Mouse (Mus musculus): Measurements from ENCODE around the gene Zmiz1. TPM values are rescaled to one million over a fixed set of nuclear protein-coding genes. Genes with fewer than 3 reads are reported as not detected.

Zmiz1 gene
- polyA plus RNA-seq, 1 experiment from 2014 or later = 57.4 TPM

GRCm38 (mm10) chr14:25629866-25630606 is 171.1 kb downstream of the Zmiz1 start:
- H3K4me1 ChIP-seq (ENCODE audit: control insufficient read depth, insufficient read depth, low read length) = no peaks in the 10 kb centered on the region
- no peaks in the 10 kb centered on the region for H3K27me3 ChIP-seq (ENCODE audit: control insufficient read depth, insufficient read depth, low read length)
- no peaks in the 10 kb centered on the region for H3K9me3 ChIP-seq (ENCODE audit: control insufficient read depth, low read length)
- 85% methylated on average over 12 of the region's 12 CpGs for WGBS
- DNase-seq (ENCODE audit: low spot score) (no peak), ATAC-seq (ENCODE audit: insufficient read depth, low FRiP score, low TSS enrichment) (no peak)
- no peak overlapping the region for H3K4me3 ChIP-seq (ENCODE audit: low read depth, low read length)
- H3K4me2 ChIP-seq (ENCODE audit: low read depth) = no peak overlapping the region
- no peak overlapping the region for H3K9ac ChIP-seq (ENCODE audit: low read length)
- H3K27ac ChIP-seq (ENCODE audit: low read depth, low read length) = no peak overlapping the region
- no peaks in the 10 kb centered on the region; the same call in none of the 2 replicates for H3K36me3 ChIP-seq (ENCODE audit: control insufficient read depth, insufficient read depth, low read length)

GRCm38 (mm10) chr14:25630647-25631409 is 171.8 kb downstream of the Zmiz1 start:
- Histone ChIP-seq H3K4me1 (ENCODE audit: control insufficient read depth, insufficient read depth, low read length) (peaks cover 3% of the 10 kb centered on the region; the same call in 1 of the 2 replicates), H3K27ac (ENCODE audit: low read depth, low read length) (no peak overlapping the region), H3K4me3 (ENCODE audit: low read depth, low read length) (no peak overlapping the region), H3K27me3 (ENCODE audit: control insufficient read depth, insufficient read depth, low read length) (no peaks in the 10 kb centered on the region), H3K9ac (ENCODE audit: low read length) (no peak overlapping the region), H3K9me3 (ENCODE audit: control insufficient read depth, low read length) (no peaks in the 10 kb centered on the region), H3K36me3 (ENCODE audit: control insufficient read depth, insufficient read depth, low read length) (peaks cover 1% of the 10 kb centered on the region), H3K4me2 (ENCODE audit: low read depth) (no peak overlapping the region)
- WGBS = 93% methylated on average over 7 of the region's 7 CpGs
- ATAC-seq (ENCODE audit: insufficient read depth, low FRiP score, low TSS enrichment) (no peak), DNase-seq (ENCODE audit: low spot score) (no peak)

- WGBS = 83% methylated on average over 6 of the region's 6 CpGs
- Histone ChIP-seq H3K27ac (ENCODE audit: low read depth, low read length) (no peak overlapping the region), H3K36me3 (ENCODE audit: control insufficient read depth, insufficient read depth, low read length) (peaks cover 4% of the 10 kb centered on the region), H3K4me3 (ENCODE audit: low read depth, low read length) (no peak overlapping the region), H3K4me1 (ENCODE audit: control insufficient read depth, insufficient read depth, low read length) (peaks cover 4% of the 10 kb centered on the region; the same call in 1 of the 2 replicates), H3K27me3 (ENCODE audit: control insufficient read depth, insufficient read depth, low read length) (no peaks in the 10 kb centered on the region), H3K4me2 (ENCODE audit: low read depth) (no peak overlapping the region), H3K9me3 (ENCODE audit: control insufficient read depth, low read length) (no peaks in the 10 kb centered on the region), H3K9ac (ENCODE audit: low read length) (no peak overlapping the region)
- ATAC-seq (ENCODE audit: insufficient read depth, low FRiP score, low TSS enrichment) (no peak), DNase-seq (ENCODE audit: low spot score) (no peak)
Measured at GRCm38 (mm10) chr14:25631481-25631880, 172.5 kb downstream of the Zmiz1 start.

GRCm38 (mm10) chr14:25633539-25634300 is 174.7 kb downstream of the Zmiz1 start:
- ATAC-seq (ENCODE audit: insufficient read depth, low FRiP score, low TSS enrichment) (no peak), DNase-seq (ENCODE audit: low spot score) (no peak)
- Histone ChIP-seq H3K4me2 (ENCODE audit: low read depth) (no peak overlapping the region), H3K4me1 (ENCODE audit: control insufficient read depth, insufficient read depth, low read length) (peaks cover 4% of the 10 kb centered on the region; the same call in 1 of the 2 replicates), H3K27me3 (ENCODE audit: control insufficient read depth, insufficient read depth, low read length) (no peaks in the 10 kb centered on the region), H3K9ac (ENCODE audit: low read length) (no peak overlapping the region), H3K4me3 (ENCODE audit: low read depth, low read length) (no peak overlapping the region), H3K9me3 (ENCODE audit: control insufficient read depth, low read length) (no peaks in the 10 kb centered on the region), H3K36me3 (ENCODE audit: control insufficient read depth, insufficient read depth, low read length) (peaks cover 13% of the 10 kb centered on the region), H3K27ac (ENCODE audit: low read depth, low read length) (no peak overlapping the region)
- WGBS = 86% methylated on average over 14 of the region's 14 CpGs

- WGBS = 81% methylated on average over 9 of the region's 9 CpGs
- no peak overlapping the region for H3K4me2 ChIP-seq (ENCODE audit: low read depth)
- peaks cover 16% of the 10 kb centered on the region for H3K36me3 ChIP-seq (ENCODE audit: control insufficient read depth, insufficient read depth, low read length)
Measured at GRCm38 (mm10) chr14:25634328-25634727, 175.3 kb downstream of the Zmiz1 start.

GRCm38 (mm10) chr14:25635746-25636145 is 176.8 kb downstream of the Zmiz1 start:
- Histone ChIP-seq H3K4me2 (ENCODE audit: low read depth) (no peak overlapping the region), H3K27ac (ENCODE audit: low read depth, low read length) (no peak overlapping the region), H3K9me3 (ENCODE audit: control insufficient read depth, low read length) (no peaks in the 10 kb centered on the region), H3K9ac (ENCODE audit: low read length) (no peak overlapping the region), H3K36me3 (ENCODE audit: control insufficient read depth, insufficient read depth, low read length) (peaks cover 22% of the 10 kb centered on the region), H3K4me3 (ENCODE audit: low read depth, low read length) (no peak overlapping the region), H3K4me1 (ENCODE audit: control insufficient read depth, insufficient read depth, low read length) (peaks cover 4% of the 10 kb centered on the region; the same call in 1 of the 2 replicates), H3K27me3 (ENCODE audit: control insufficient read depth, insufficient read depth, low read length) (no peaks in the 10 kb centered on the region)
- DNase-seq (ENCODE audit: low spot score) (no peak), ATAC-seq (ENCODE audit: insufficient read depth, low FRiP score, low TSS enrichment) (no peak)
- 52% methylated on average over 12 of the region's 12 CpGs for WGBS

More at GRCm38 (mm10) chr14:25634328-25634727, 175.3 kb downstream of the Zmiz1 start:
- H3K27me3 ChIP-seq (ENCODE audit: control insufficient read depth, insufficient read depth, low read length) = no peaks in the 10 kb centered on the region
- no peak for DNase-seq (ENCODE audit: low spot score)
- no peak overlapping the region for H3K27ac ChIP-seq (ENCODE audit: low read depth, low read length)
- no peak for ATAC-seq (ENCODE audit: insufficient read depth, low FRiP score, low TSS enrichment)
- no peaks in the 10 kb centered on the region for H3K9me3 ChIP-seq (ENCODE audit: control insufficient read depth, low read length)
- peaks cover 4% of the 10 kb centered on the region; the same call in 1 of the 2 replicates for H3K4me1 ChIP-seq (ENCODE audit: control insufficient read depth, insufficient read depth, low read length)
- H3K9ac ChIP-seq (ENCODE audit: low read length) = no peak overlapping the region
- H3K4me3 ChIP-seq (ENCODE audit: low read depth, low read length) = no peak overlapping the region

- Histone ChIP-seq H3K9me3 (ENCODE audit: control insufficient read depth, low read length) (no peaks in the 10 kb centered on the region), H3K27me3 (ENCODE audit: control insufficient read depth, insufficient read depth, low read length) (no peaks in the 10 kb centered on the region), H3K4me1 (ENCODE audit: control insufficient read depth, insufficient read depth, low read length) (peaks cover 4% of the 10 kb centered on the region; the same call in 1 of the 2 replicates), H3K9ac (ENCODE audit: low read length) (no peak overlapping the region), H3K36me3 (ENCODE audit: control insufficient read depth, insufficient read depth, low read length) (peaks cover 24% of the 10 kb centered on the region), H3K4me3 (ENCODE audit: low read depth, low read length) (no peak overlapping the region), H3K27ac (ENCODE audit: low read depth, low read length) (no peak overlapping the region), H3K4me2 (ENCODE audit: low read depth) (no peak overlapping the region)
- 30% methylated on average over 7 of the region's 7 CpGs for WGBS
- no peak for ATAC-seq (ENCODE audit: insufficient read depth, low FRiP score, low TSS enrichment)
- no peak for DNase-seq (ENCODE audit: low spot score)
Measured at GRCm38 (mm10) chr14:25636297-25636696, 177.3 kb downstream of the Zmiz1 start.

GRCm38 (mm10) chr14:25639120-25639758 is 180.3 kb downstream of the Zmiz1 start:
- Histone ChIP-seq H3K4me3 (ENCODE audit: low read depth, low read length) (no peak overlapping the region), H3K36me3 (ENCODE audit: control insufficient read depth, insufficient read depth, low read length) (peaks cover 33% of the 10 kb centered on the region), H3K27ac (ENCODE audit: low read depth, low read length) (no peak overlapping the region), H3K27me3 (ENCODE audit: control insufficient read depth, insufficient read depth, low read length) (no peaks in the 10 kb centered on the region), H3K9me3 (ENCODE audit: control insufficient read depth, low read length) (no peaks in the 10 kb centered on the region), H3K4me1 (ENCODE audit: control insufficient read depth, insufficient read depth, low read length) (peaks cover 4% of the 10 kb centered on the region; the same call in 1 of the 2 replicates), H3K4me2 (ENCODE audit: low read depth) (no peak overlapping the region), H3K9ac (ENCODE audit: low read length) (no peak overlapping the region)
- ATAC-seq (ENCODE audit: insufficient read depth, low FRiP score, low TSS enrichment) = no peak
- no peak for DNase-seq (ENCODE audit: low spot score)
- 86% methylated on average over 11 of the region's 11 CpGs for WGBS

Data from neural tube, embryonic 11.5 days (tissue).